Mouse (Mus musculus) lung, embryonic 15.5 days (tissue): ENCODE data around the gene Zfp668. TPM values are rescaled to one million over a fixed set of nuclear protein-coding genes. Genes with fewer than 3 reads are reported as not detected.

Source experiments
- ATAC-seq: fragments of 200-750 bp; cut with Nextera tagmentation; 2 replicates; pipeline ENCODE4 v1.8.0; 2017; ENCODE audit warnings: moderate number of reproducible peaks, borderline replicate concordance; ENCODE audit not compliant: low FRiP score, low TSS enrichment; ENCODE audit errors: extremely low read depth
- H3K27ac ChIP-seq: fragments of 300-500 bp; sonication (generic); 2 replicates; pipeline ENCODE4 v1.5.1; 2015; ENCODE audit warnings: moderate library complexity, mild to moderate bottlenecking, inconsistent platforms
- H3K27me3 ChIP-seq: fragments of 300-500 bp; sonication (generic); 2 replicates; pipeline ENCODE4 v1.6.1; 2015; ENCODE audit warnings: inconsistent platforms
- H3K36me3 ChIP-seq: fragments of 300-500 bp; sonication (generic); 2 replicates; pipeline ENCODE4 v1.6.1; 2015; ENCODE audit warnings: inconsistent platforms
- H3K4me1 ChIP-seq: fragments of 300-500 bp; sonication (generic); 2 replicates; pipeline ENCODE4 v1.6.1; 2015; ENCODE audit warnings: inconsistent platforms
- H3K4me2 ChIP-seq: fragments of 300-500 bp; sonication (generic); 2 replicates; pipeline ENCODE4 v1.6.1; 2015; ENCODE audit warnings: inconsistent platforms, mild to moderate bottlenecking, moderate library complexity
- H3K4me3 ChIP-seq: fragments of 300-500 bp; sonication (generic); 2 replicates; pipeline ENCODE4 v1.5.1; 2015; ENCODE audit warnings: mild to moderate bottlenecking, inconsistent platforms
- H3K9ac ChIP-seq: fragments of 300-500 bp; sonication (generic); 2 replicates; pipeline ENCODE4 v1.6.1; 2015; ENCODE audit warnings: inconsistent platforms
- H3K9me3 ChIP-seq: fragments of 300-500 bp; sonication (generic); 2 replicates; pipeline ENCODE4 v1.6.1; 2016; ENCODE audit warnings: inconsistent platforms
- WGBS: fragments of 180-500 bp; shearing (Covaris S2); methylation state at CpG from one replicate; pipeline ENCODE4 v1.1.7; 2015; 5-methylcytosine and 5-hydroxymethylcytosine counted together
- polyA plus RNA-seq: library from polyadenylated mRNA; unstranded; fragments of >200 nt; fragmentation: Nextera tagmentation; extraction: Ambion mirVana; gene quantifications from 2 replicates; pipeline ENCODE4 v1.2.1, GENCODE M21; 2015

The Zfp668 gene
- 17.9 and 21.3 TPM in 2 replicates for polyA plus RNA-seq

DNA sequence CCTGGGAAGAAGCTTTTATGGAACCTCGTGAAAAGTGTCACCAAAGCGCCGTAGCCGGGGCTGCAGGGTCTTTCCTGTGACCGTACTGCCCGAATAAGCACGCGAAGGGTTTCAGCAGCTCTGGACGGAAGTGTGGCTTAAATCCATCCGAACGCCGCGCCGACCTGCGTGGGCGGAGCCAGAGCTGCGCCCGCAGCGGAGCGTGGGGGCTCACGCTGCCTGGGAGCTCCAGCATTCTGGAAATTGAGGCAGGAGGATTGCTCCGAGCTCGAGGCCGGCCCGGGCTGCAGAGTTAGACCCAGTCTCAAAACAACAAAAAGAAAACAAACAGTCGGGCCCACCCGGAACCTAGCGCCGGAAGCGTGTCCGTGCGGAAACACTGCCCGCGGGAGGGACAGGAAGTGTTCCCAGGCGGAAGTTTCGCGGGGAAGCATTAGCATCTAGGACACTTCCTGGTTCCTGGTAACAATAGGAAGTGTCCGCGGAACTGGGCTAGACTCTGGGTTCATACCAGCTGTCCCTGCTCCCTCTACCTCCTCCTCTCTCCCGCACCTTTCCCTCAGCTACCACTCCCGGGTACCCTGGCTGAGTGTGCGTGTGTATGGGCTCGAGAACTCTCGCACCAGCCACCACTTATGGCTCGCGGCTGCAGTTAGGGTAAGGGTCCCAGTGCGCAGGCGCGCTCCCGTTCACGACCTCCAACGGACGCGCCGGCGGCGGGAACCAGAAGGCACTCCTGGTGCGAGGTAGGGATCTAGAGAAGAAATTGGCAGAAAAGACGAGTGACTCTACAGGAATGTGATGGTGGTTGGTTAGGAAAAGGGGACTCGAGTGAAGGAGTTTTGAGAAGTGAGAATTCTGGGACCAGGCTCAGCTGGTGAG, at the start of gene Zfp668:
Zfp668 (minus strand) TSS at position 362 of the 882 bp plus-strand sequence.
- H3K4me3 ChIP-seq, result peak within 1 kb of the TSS; percentile 73
- H3K4me2 ChIP-seq, result peak within 1 kb of the TSS; percentile 69
- H3K9ac ChIP-seq, result peak within 1 kb of the TSS; percentile 97
- peaks cover 45% of the 10 kb centered on the region for H3K36me3 ChIP-seq
- H3K9me3 ChIP-seq, result no peaks in the 10 kb centered on the region
- peak within 1 kb of the TSS; percentile 98 for H3K27ac ChIP-seq
- peak; percentile 58 for ATAC-seq
- H3K4me1 ChIP-seq, result peaks cover 25% of the 10 kb centered on the region
- under 1% methylated on average over 60 of the region's 60 CpGs for WGBS
- H3K27me3 ChIP-seq, result no peaks in the 10 kb centered on the region

DNA sequence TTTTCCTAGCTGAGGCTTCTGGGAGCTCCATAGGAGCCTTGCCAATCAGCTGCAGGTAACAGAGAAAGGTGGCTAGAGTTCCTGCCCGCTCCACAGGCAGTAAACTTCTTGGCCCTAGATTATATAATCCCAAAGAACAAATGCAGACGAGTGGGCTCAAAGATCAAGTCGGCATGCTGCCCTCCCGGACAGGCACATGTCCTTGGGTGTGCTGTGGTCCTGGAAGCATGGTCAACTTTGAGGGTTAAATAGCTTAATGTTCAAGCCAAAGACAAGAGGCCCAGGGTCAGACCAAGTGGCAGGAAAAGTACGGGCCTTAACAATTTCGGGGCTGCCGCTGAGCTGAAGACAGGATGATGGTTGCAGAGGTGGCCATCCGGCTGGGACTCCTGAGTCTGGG, 49.4 kb upstream of the Zfp668 start:
- Histone ChIP-seq H3K9ac (no peak overlapping the region), H3K4me1 (peaks cover 58% of the 10 kb centered on the region), H3K4me2 (peak overlapping the region; percentile 50; the same call in 1 of the 2 replicates), H3K9me3 (no peaks in the 10 kb centered on the region), H3K4me3 (peak overlapping the region; percentile 5; the same call in 1 of the 2 replicates), H3K36me3 (peaks cover 33% of the 10 kb centered on the region), H3K27me3 (peaks cover 20% of the 10 kb centered on the region), H3K27ac (peak overlapping the region; percentile 96)
- 70% methylated on average over 8 of the region's 8 CpGs for WGBS
- no peak for ATAC-seq

DNA sequence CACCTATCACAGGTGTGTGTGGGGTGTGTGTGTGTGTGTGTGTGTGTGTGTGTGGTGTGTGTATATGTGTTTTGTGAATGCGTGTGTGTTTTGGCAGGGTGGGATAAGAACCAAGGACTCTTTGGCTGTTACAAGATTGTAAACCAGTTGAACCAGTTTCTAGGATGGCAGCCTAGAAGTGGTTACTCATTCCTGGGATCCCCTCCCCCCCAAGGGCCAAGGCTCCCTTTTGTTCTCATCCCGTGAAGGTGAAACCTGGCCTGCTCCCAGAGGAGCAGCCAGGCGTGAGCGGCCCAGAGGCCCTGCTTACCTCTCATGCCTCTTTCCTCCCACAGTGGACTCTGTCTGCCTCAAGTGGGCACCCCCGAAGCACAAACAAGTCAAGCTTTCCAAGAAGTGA, 48.6 kb upstream of the Zfp668 start:
- Histone ChIP-seq H3K4me2 (peak overlapping the region; percentile 27), H3K4me3 (peak overlapping the region; percentile 5; the same call in 1 of the 2 replicates), H3K27me3 (peaks cover 16% of the 10 kb centered on the region), H3K9me3 (no peaks in the 10 kb centered on the region), H3K36me3 (peaks cover 39% of the 10 kb centered on the region), H3K4me1 (peaks cover 50% of the 10 kb centered on the region), H3K9ac (no peak overlapping the region), H3K27ac (peak overlapping the region; percentile 96)
- ATAC-seq, result peak; percentile 77
- WGBS, result 47% methylated on average over 5 of the region's 5 CpGs

DNA sequence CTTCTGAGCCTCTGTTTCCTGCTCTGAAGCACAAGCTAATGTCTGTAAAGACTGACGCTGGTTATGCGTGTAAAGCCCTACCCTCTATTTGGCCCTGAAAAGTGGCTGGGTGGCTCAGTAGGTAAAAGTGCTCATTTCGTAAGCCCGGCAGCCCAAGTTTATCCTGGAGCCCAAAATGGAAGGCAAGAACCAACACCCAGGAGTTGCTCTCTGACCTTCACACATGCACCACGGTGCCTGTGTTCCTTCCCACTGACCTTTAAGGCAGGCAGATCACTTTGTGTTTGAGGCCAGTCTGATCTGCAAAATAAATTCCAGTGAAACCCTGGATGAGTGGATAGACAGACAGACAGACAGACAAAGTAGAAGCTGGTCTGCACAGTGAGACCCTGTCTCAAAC, 47.1 kb upstream of the Zfp668 start:
- 0 out of 2 replicates have a peak overlapping the region, but pooled peaks have one; percentile 4 for H3K4me2 ChIP-seq
- no peaks in the 10 kb centered on the region for H3K9me3 ChIP-seq
- H3K4me3 ChIP-seq, result no peak overlapping the region
- H3K9ac ChIP-seq, result 0 out of 2 replicates have a peak overlapping the region, but pooled peaks have one; percentile 10
- H3K27ac ChIP-seq, result peak overlapping the region; percentile 76
- ATAC-seq, result no peak
- H3K36me3 ChIP-seq, result peaks cover 39% of the 10 kb centered on the region
- H3K27me3 ChIP-seq, result 0 out of 2 replicates have a peak, but pooled peaks cover 3% of the 10 kb centered on the region
- WGBS, result 76% methylated on average over 5 of the region's 5 CpGs
- peaks cover 48% of the 10 kb centered on the region for H3K4me1 ChIP-seq

DNA sequence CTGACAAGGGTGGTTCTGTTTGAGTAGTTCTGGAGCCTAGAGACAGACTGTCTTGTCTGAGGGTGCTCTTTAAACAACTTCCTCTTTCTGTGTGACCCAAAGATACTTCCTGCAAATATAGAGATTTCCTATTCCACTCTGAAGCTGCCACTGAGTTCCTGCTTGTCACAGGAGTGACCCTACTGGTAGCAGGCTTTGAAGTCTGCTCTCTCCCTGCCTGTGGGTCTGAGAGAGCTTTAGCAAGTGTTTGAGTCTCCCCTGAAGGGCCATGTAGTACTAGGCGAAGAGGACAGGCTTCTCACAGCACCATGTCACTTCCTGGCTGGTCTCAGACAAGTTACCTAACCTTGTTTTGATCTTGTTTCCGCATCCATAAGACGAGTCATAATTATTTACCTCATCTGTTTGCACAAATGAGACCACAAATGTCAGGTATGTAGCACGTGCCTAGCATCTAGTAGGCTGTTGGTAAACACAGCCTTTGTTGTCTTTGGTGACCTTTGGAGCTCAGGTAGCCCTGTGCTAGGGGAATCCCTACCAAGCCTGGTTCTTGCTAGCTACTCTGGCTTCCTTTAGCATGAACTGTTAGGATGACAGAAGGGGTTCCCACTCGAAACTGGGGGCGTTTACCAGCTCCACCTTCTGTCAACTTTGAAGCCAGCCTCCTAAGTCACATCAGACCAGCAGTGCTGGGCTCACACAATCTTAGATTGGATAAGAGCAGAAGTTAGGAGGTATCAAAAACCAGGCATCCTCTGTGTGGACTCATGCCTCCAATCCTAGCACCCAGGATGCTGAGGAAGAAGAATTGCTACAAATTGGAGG, 46.0 kb upstream of the Zfp668 start:
- no peak for ATAC-seq
- H3K9ac ChIP-seq, result no peak overlapping the region
- H3K27me3 ChIP-seq, result no peaks in the 10 kb centered on the region
- H3K4me1 ChIP-seq, result peaks cover 48% of the 10 kb centered on the region
- peak overlapping the region; percentile 49 for H3K27ac ChIP-seq
- H3K36me3 ChIP-seq, result peaks cover 47% of the 10 kb centered on the region
- H3K4me2 ChIP-seq, result no peak overlapping the region
- no peak overlapping the region for H3K4me3 ChIP-seq
- no peaks in the 10 kb centered on the region for H3K9me3 ChIP-seq
- 55% methylated on average over 6 of the region's 6 CpGs for WGBS

DNA sequence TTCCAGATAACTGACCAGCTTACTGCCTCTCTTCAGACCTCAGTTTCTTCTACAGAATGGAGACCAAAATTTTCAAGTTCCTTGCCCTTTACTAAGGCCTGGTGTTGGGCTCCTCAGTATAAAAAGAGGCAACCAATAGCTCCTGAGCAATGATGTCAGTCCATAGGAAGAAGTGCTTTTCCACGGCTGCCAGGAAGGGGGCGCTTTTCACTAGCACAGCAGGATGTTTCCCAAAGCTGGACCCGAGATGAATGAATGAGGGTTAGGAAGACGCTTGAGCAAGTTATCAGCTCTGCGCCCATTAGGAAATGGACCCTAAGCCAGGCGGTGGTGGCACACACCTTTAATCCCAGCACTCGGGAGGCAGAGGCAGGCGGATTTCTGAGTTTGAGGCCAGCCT, 44.9 kb upstream of the Zfp668 start:
- WGBS, result 64% methylated on average over 8 of the region's 8 CpGs
- no peak for ATAC-seq

DNA sequence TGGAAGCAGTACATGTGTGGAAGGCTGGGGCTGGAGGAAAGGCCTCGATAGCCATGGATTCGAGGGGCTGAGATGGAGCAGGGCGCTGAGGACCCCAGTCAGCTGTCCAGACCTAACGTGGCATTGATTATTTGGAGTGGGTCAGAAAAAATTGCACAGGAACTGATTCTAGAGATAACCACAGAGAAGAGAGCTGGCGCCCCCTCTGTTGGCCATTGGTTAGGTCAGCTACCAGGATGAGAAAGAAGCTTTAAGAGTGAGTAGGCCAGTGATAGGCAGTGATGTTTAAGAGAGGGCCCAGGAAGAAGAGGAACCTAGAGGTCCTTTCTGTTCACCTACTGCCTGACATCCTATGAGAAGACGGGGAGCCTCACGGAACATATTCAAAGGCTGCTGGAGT, 42.7 kb upstream of the Zfp668 start:
- peaks cover 19% of the 10 kb centered on the region for H3K4me1 ChIP-seq
- H3K36me3 ChIP-seq, result peaks cover 46% of the 10 kb centered on the region
- H3K27ac ChIP-seq, result no peak overlapping the region
- WGBS, result 71% methylated on average over 7 of the region's 7 CpGs
- H3K4me2 ChIP-seq, result no peak overlapping the region
- H3K27me3 ChIP-seq, result no peaks in the 10 kb centered on the region
- H3K9me3 ChIP-seq, result no peaks in the 10 kb centered on the region
- H3K9ac ChIP-seq, result no peak overlapping the region
- ATAC-seq, result no peak
- H3K4me3 ChIP-seq, result no peak overlapping the region

More for the DNA sequence above, 44.9 kb upstream of the Zfp668 start:
- peaks cover 50% of the 10 kb centered on the region for H3K36me3 ChIP-seq
- H3K27ac ChIP-seq, result no peak overlapping the region
- no peak overlapping the region for H3K9ac ChIP-seq
- peaks cover 38% of the 10 kb centered on the region for H3K4me1 ChIP-seq
- no peak overlapping the region for H3K4me2 ChIP-seq
- no peaks in the 10 kb centered on the region for H3K27me3 ChIP-seq
- no peaks in the 10 kb centered on the region for H3K9me3 ChIP-seq
- no peak overlapping the region for H3K4me3 ChIP-seq

DNA sequence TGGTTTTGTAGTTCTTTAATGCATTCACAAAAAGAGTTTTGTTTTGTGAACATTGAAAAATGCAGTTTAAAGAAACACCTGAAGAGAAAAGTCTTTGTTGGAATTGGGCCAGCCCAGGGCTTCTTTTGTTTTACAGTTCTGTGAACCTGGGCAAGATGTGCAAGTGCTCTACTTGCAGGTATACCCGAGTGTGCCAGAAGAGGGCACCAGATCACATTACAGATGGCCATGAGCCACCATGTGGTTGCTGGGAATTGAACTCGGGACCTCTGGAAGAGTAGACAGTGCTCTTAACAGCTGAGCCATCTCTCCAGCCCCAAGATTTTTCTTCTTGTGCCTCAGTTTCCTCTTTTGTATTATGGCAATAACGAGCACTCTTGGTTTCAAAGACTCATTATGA, 41.6 kb upstream of the Zfp668 start:
- Histone ChIP-seq H3K27ac (no peak overlapping the region), H3K4me3 (no peak overlapping the region), H3K27me3 (no peaks in the 10 kb centered on the region), H3K36me3 (peaks cover 43% of the 10 kb centered on the region), H3K9ac (no peak overlapping the region), H3K4me2 (no peak overlapping the region), H3K9me3 (no peaks in the 10 kb centered on the region), H3K4me1 (peaks cover 12% of the 10 kb centered on the region)
- 52% methylated on average over 3 of the region's 3 CpGs for WGBS
- ATAC-seq, result no peak

DNA sequence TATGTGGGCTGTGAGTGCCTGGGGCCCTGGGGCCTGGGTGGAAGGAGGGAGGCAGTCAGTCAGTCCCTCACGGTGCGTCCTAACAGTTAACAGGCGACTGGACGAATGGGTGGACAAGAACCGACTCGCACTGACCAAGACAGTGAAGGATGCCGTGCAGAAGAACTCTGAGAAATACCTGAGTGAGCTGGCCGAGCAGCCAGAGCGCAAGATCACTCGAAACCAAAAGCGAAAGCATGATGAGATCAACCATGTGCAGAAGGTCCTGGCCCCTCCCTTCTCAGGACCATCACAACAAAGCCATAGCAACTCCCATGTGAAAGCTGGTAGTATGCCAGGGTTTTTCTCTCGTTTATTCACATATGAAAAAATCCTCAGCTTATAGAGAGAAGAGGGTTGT, 38.7 kb upstream of the Zfp668 start:
- Histone ChIP-seq H3K9ac (no peak overlapping the region), H3K4me3 (no peak overlapping the region), H3K4me1 (peaks cover 13% of the 10 kb centered on the region), H3K36me3 (peaks cover 31% of the 10 kb centered on the region), H3K27me3 (no peaks in the 10 kb centered on the region), H3K9me3 (no peaks in the 10 kb centered on the region), H3K4me2 (no peak overlapping the region), H3K27ac (no peak overlapping the region)
- 88% methylated on average over 12 of the region's 12 CpGs for WGBS
- no peak for ATAC-seq

DNA sequence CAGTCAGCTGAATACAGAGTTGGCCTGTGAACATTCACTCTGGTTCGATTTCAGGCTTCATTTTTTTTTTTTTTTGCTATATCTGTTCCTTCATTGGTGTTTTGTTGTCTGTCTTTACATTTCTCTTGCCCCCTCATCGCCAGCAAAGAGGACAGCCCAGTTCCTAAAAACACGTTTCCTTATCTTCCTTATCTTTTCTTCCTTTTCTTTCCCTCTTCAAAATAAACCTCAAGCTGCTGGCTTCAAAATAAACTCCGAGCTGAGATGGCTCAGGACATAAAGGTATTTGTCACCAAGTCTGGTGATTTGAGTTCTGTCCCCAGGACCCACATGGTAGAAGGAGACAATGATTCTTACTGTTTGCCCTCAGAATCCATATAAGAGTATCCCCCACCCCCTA, 36.3 kb upstream of the Zfp668 start:
- Histone ChIP-seq H3K27me3 (no peaks in the 10 kb centered on the region), H3K9ac (peak overlapping the region; percentile 66), H3K4me1 (peaks cover 13% of the 10 kb centered on the region), H3K36me3 (peaks cover 46% of the 10 kb centered on the region), H3K4me3 (peak overlapping the region; percentile 82), H3K4me2 (peak overlapping the region; percentile 82), H3K27ac (peak overlapping the region; percentile 85; the same call in 1 of the 2 replicates), H3K9me3 (no peaks in the 10 kb centered on the region)
- ATAC-seq, result no peak
- 9% methylated on average over 4 of the region's 4 CpGs for WGBS

DNA sequence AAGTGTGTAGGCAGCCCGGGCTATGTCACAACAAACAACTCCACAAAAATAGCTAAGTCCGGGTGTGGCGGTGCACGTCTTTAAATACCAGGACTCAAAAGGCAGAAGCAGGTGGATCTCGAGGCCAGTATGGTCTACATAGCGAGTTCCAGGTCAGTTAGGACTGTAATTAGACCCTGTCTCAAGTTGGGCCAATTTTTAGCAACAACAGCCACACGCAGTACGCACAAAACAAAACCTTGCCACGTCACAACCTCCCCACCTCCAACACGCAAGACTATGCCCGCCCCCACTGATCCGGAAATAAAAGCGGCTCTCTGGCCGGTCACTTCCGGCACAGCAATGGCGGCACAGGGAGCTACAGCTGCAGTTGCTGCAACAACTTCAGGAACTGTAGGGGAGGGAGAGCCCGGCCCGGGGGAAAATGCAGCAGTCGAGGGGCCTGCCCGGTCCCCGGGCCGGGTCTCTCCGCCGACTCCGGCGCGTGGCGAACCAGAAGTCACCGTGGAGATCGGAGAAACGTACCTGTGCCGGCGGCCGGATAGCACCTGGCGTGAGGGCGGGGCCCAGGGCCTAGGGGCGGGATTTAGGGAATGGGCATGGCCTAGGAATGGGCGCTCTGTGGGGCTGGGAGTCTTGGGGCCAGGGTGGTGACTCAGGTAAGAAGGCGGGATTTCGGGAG, 35.7 kb upstream of the Zfp668 start, which contains the start of gene Kat8:
Kat8 (plus strand) TSS at position 327 of the 682 bp plus-strand sequence.
- Histone ChIP-seq H3K4me3 (peak within 1 kb of the TSS; percentile 82), H3K9me3 (no peaks in the 10 kb centered on the region), H3K36me3 (peaks cover 46% of the 10 kb centered on the region), H3K27ac (peak within 1 kb of the TSS; percentile 85), H3K9ac (peak within 1 kb of the TSS; percentile 66), H3K4me1 (peaks cover 13% of the 10 kb centered on the region), H3K27me3 (no peaks in the 10 kb centered on the region), H3K4me2 (peak within 1 kb of the TSS; percentile 82)
- ATAC-seq, result peak; percentile 93
- under 1% methylated on average over 40 of the region's 40 CpGs for WGBS
